Mouse (Mus musculus) ES-E14 (cell line): ENCODE results near the gene Fam69a.

Experiments
- CHD2 ChIP-seq: IDR thresholded peaks from 2 replicates; pipeline ENCODE4 v1.6.1; 2014; ENCODE audit warnings: mild to moderate bottlenecking, low read depth, low read length, inconsistent platforms
- HCFC1 ChIP-seq: IDR thresholded peaks from 2 replicates; pipeline ENCODE4 v1.6.1; 2012; ENCODE audit warnings: low read length, inconsistent platforms, borderline replicate concordance; ENCODE audit not compliant: insufficient read depth
- MAFK ChIP-seq: IDR thresholded peaks from 2 replicates; pipeline ENCODE4 v1.6.1; 2014; ENCODE audit warnings: mild to moderate bottlenecking, low read depth, low read length, inconsistent platforms; ENCODE audit not compliant: insufficient read depth

DNA sequence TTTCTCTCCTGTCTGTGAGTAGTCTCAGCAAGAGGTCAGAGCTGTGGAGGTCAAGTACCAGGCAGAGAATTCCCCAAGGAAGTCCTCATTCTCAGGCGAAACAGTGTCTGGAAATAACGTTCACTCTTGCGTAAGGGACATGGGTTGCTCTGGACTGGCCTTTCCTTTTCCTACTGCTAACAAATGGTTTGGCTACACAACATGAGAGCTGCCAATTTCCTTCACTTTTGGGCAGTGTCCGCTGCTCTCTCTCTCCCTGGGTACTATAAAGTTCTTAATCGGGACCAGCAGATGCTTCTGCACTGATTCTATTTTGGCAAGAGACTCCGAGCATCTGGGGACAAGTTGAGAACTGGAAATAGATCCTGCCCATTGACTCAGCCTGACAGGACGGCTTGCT, 10.8 kb upstream of the Fam69a start:
- TF ChIP-seq HCFC1, result no peak
- TF ChIP-seq CHD2, result no peak
- no peak for TF ChIP-seq MAFK
